Mouse (Mus musculus) E14TG2a.4 (cell line): ENCODE measurements around the gene Gm37240.

Source experiments
- CTCF ChIP-seq: conservative IDR thresholded peaks from 2 replicates; pipeline ENCODE4 v1.5.1; 2014; ENCODE audit warnings: low read length
- NANOG ChIP-seq: IDR thresholded peaks from 2 replicates; pipeline ENCODE4 v1.6.1; 2014; ENCODE audit warnings: borderline replicate concordance, low read length, mixed read lengths
- POU5F1 ChIP-seq: IDR thresholded peaks from 2 replicates; pipeline ENCODE4 v1.6.1; 2014; ENCODE audit warnings: low read length, borderline replicate concordance

- TF ChIP-seq CTCF = no peak
- TF ChIP-seq POU5F1 = no peak
- no peak for TF ChIP-seq NANOG
Measured at GRCm38 (mm10) chr3:84602759-84603158, 1284.6 kb downstream of the Gm37240 start.
